Mouse (Mus musculus): ENCODE data around the gene Rbfox1.

Rbfox1 gene

GRCm38 (mm10) chr16:6283496-6283895 is 398.3 kb downstream of the Rbfox1 start:
- H3K36me3 ChIP-seq (ENCODE audit: control insufficient read depth, insufficient read depth, low read length, poor library complexity, severe bottlenecking), result no peaks in the 10 kb centered on the region
- DNase-seq (ENCODE audit: low read depth, low spot score), result no peak
- no peaks in the 10 kb centered on the region for H3K27me3 ChIP-seq (ENCODE audit: control insufficient read depth, insufficient read depth, low read length, poor library complexity, severe bottlenecking)

- Histone ChIP-seq H3K27me3 (ENCODE audit: control insufficient read depth, insufficient read depth, low read length, poor library complexity, severe bottlenecking) (no peaks in the 10 kb centered on the region), H3K36me3 (ENCODE audit: control insufficient read depth, insufficient read depth, low read length, poor library complexity, severe bottlenecking) (no peaks in the 10 kb centered on the region)
- no peak for DNase-seq (ENCODE audit: low read depth, low spot score)
These were observed 399.2 kb downstream of the Rbfox1 start for GRCm38 (mm10) chr16:6284317-6284716.

GRCm38 (mm10) chr16:6287699-6288098 is 402.5 kb downstream of the Rbfox1 start:
- Histone ChIP-seq H3K27me3 (ENCODE audit: control insufficient read depth, insufficient read depth, low read length, poor library complexity, severe bottlenecking) (no peaks in the 10 kb centered on the region), H3K36me3 (ENCODE audit: control insufficient read depth, insufficient read depth, low read length, poor library complexity, severe bottlenecking) (no peaks in the 10 kb centered on the region)
- no peak for DNase-seq (ENCODE audit: low read depth, low spot score)

DNA sequence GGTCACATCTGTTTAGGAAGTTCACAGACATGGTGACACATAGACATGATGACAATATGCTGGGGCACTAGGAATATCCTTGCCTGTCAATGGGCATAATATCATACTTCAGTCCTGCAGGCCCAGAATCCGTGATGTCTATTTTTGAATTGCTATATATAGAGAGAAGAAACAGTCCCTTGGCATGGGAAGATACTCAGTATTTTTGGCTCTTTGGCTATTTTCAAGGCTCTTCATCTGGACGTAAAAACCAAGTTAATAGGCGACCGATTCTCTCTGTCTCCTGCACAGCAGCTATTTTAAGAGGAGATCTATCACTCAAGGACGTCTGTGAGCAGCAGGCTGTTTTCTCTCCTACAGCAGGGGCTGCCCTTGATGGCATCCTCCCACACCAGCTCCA is 415.0 kb downstream of the Rbfox1 start:
- no peaks in the 10 kb centered on the region for H3K36me3 ChIP-seq (ENCODE audit: control insufficient read depth, insufficient read depth, low read length, poor library complexity, severe bottlenecking)
- H3K27me3 ChIP-seq (ENCODE audit: control insufficient read depth, insufficient read depth, low read length, poor library complexity, severe bottlenecking), result no peaks in the 10 kb centered on the region
- DNase-seq (ENCODE audit: low read depth, low spot score), result no peak

GRCm38 (mm10) chr16:6303082-6303481 is 417.9 kb downstream of the Rbfox1 start:
- no peak for DNase-seq (ENCODE audit: low read depth, low spot score)
- Histone ChIP-seq H3K27me3 (ENCODE audit: control insufficient read depth, insufficient read depth, low read length, poor library complexity, severe bottlenecking) (no peaks in the 10 kb centered on the region), H3K36me3 (ENCODE audit: control insufficient read depth, insufficient read depth, low read length, poor library complexity, severe bottlenecking) (no peaks in the 10 kb centered on the region)

DNA sequence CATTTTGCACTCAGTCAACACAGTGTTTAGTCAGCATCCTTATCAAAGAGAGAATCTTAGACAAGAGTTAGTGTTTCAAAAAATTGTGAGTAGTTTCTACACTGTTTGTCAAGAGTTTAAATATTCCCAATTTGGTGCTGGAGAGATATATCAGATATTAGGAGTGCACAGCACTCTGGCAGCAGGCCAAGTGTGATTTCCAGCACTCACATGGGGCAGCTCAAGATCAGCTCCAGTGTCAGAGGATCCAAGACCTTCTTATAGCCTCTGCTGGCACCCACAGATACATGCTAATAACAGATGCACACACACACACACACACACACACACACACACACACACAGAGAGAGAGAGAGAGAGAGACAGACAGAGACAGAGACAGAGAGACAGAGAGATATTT is 424.8 kb downstream of the Rbfox1 start:
- Histone ChIP-seq H3K36me3 (ENCODE audit: control insufficient read depth, insufficient read depth, low read length, poor library complexity, severe bottlenecking) (no peaks in the 10 kb centered on the region), H3K27me3 (ENCODE audit: control insufficient read depth, insufficient read depth, low read length, poor library complexity, severe bottlenecking) (no peaks in the 10 kb centered on the region)
- no peak for DNase-seq (ENCODE audit: low read depth, low spot score)

GRCm38 (mm10) chr16:6310744-6311678 is 425.9 kb downstream of the Rbfox1 start:
- Histone ChIP-seq H3K36me3 (ENCODE audit: control insufficient read depth, insufficient read depth, low read length, poor library complexity, severe bottlenecking) (no peaks in the 10 kb centered on the region), H3K27me3 (ENCODE audit: control insufficient read depth, insufficient read depth, low read length, poor library complexity, severe bottlenecking) (no peaks in the 10 kb centered on the region)
- DNase-seq (ENCODE audit: low read depth, low spot score), result no peak

DNA sequence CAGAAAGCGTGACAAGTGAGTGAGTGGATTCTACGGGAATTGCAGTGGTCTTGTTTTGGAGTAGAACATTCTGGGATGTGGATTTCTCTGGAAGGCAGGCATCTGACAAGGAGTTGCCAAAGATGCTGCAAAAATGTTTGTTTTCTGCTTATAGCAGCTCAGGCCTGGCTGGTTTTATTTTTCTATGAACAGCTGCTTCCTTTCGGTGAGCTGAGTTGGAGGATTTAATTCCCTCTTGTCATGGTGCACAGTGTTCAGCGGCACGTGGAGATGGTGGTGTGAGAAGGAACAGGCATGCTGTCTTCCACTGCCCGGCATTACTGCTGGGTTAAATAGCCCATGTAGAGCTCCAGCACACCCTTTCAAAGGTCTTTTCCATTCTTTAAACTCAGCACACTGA is 428.5 kb downstream of the Rbfox1 start:
- Histone ChIP-seq H3K36me3 (ENCODE audit: control insufficient read depth, insufficient read depth, low read length, poor library complexity, severe bottlenecking) (no peaks in the 10 kb centered on the region), H3K27me3 (ENCODE audit: control insufficient read depth, insufficient read depth, low read length, poor library complexity, severe bottlenecking) (no peaks in the 10 kb centered on the region)
- no peak for DNase-seq (ENCODE audit: low read depth, low spot score)

- Histone ChIP-seq H3K36me3 (ENCODE audit: control insufficient read depth, insufficient read depth, low read length, poor library complexity, severe bottlenecking) (no peaks in the 10 kb centered on the region), H3K27me3 (ENCODE audit: control insufficient read depth, insufficient read depth, low read length, poor library complexity, severe bottlenecking) (no peaks in the 10 kb centered on the region)
- no peak for DNase-seq (ENCODE audit: low read depth, low spot score)
These were observed 439.7 kb downstream of the Rbfox1 start for GRCm38 (mm10) chr16:6324832-6325231.

GRCm38 (mm10) chr16:6331400-6331939 is 446.3 kb downstream of the Rbfox1 start:
- H3K27me3 ChIP-seq (ENCODE audit: control insufficient read depth, insufficient read depth, low read length, poor library complexity, severe bottlenecking), result no peaks in the 10 kb centered on the region; the same call in 1 of the 2 replicates
- no peak for DNase-seq (ENCODE audit: low read depth, low spot score)
- H3K36me3 ChIP-seq (ENCODE audit: control insufficient read depth, insufficient read depth, low read length, poor library complexity, severe bottlenecking), result no peaks in the 10 kb centered on the region

DNA sequence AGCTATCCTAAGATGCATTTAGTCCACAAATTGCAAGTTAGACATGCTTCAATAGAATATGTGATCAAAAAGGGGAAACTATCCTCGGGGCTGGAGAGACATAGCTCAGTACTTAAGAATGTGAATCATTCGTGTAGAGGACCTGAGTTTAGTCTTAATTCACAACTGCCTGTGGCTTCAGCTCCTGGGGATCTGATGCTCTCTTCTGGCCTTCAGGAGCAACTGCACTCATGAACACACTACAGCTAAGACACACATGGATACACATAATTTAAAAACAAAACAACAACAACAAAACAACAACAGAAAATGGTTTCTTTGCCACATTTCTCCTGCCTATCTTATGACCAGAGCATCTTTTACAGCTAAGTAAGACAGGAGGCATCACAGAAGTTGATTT is 448.1 kb downstream of the Rbfox1 start:
- DNase-seq (ENCODE audit: low read depth, low spot score), result no peak
- Histone ChIP-seq H3K36me3 (ENCODE audit: control insufficient read depth, insufficient read depth, low read length, poor library complexity, severe bottlenecking) (no peaks in the 10 kb centered on the region), H3K27me3 (ENCODE audit: control insufficient read depth, insufficient read depth, low read length, poor library complexity, severe bottlenecking) (no peaks in the 10 kb centered on the region; the same call in 1 of the 2 replicates)

- Histone ChIP-seq H3K27me3 (ENCODE audit: control insufficient read depth, insufficient read depth, low read length, poor library complexity, severe bottlenecking) (no peaks in the 10 kb centered on the region), H3K36me3 (ENCODE audit: control insufficient read depth, insufficient read depth, low read length, poor library complexity, severe bottlenecking) (no peaks in the 10 kb centered on the region)
- DNase-seq (ENCODE audit: low read depth, low spot score), result no peak
These were observed 462.9 kb downstream of the Rbfox1 start for GRCm38 (mm10) chr16:6348103-6348502.

DNA sequence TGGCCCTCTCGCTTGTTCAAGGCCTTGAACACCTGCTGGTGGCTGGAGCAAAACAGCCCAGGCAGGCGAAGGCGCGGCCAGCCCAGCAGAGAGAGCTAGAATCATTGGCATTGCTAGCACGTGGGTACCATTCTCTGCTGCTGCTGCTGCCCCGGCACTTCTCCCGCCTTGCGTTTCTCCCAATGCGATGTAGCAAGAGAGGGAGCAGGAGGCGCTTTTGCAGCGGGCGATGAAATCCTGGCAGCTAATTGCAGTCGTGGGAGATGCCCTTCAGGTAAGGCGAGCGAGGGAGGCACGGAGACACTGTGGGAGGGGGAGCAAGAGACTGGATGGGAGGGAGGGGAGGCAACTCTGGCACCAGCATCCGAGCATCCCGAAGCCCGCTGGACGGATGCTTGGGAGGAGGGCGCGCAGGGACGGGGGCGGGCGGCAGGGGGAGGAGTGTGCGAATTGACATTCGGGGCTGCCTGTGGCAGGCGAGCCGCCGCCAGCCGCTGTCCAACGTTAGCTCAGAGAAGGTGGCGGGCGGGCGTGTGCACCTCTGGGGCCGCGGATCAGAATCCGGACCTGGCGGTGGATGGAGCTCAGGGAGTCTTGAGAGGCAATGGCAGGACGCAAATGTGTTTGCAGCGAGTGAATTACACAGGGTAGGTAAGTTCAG is 463.6 kb downstream of the Rbfox1 start:
- no peak for DNase-seq (ENCODE audit: low read depth, low spot score)
- no peaks in the 10 kb centered on the region for H3K36me3 ChIP-seq (ENCODE audit: control insufficient read depth, insufficient read depth, low read length, poor library complexity, severe bottlenecking)
- no peaks in the 10 kb centered on the region for H3K27me3 ChIP-seq (ENCODE audit: control insufficient read depth, insufficient read depth, low read length, poor library complexity, severe bottlenecking)

DNA sequence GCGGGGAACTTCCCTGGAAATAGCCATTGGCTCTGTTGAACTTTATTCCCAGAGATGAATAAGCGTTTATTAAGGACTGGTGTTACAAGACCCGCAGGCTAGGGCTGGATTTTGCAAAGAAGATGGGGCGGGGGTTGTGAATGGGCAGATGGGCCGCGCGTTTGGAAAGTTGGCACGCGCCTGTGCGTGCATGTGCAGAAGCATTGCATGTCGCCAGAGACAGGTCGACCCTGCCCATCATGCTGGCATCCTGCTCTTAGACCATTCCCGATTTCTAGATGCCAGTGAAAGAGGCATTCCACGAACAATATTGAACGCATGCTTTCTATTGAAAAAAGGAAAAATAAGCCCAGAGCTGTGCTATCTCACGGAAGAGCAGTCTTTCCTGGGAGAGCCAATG is 464.2 kb downstream of the Rbfox1 start:
- Histone ChIP-seq H3K36me3 (ENCODE audit: control insufficient read depth, insufficient read depth, low read length, poor library complexity, severe bottlenecking) (no peaks in the 10 kb centered on the region), H3K27me3 (ENCODE audit: control insufficient read depth, insufficient read depth, low read length, poor library complexity, severe bottlenecking) (no peaks in the 10 kb centered on the region)
- DNase-seq (ENCODE audit: low read depth, low spot score), result no peak

GRCm38 (mm10) chr16:6350256-6350655 is 465.1 kb downstream of the Rbfox1 start:
- H3K36me3 ChIP-seq (ENCODE audit: control insufficient read depth, insufficient read depth, low read length, poor library complexity, severe bottlenecking), result no peaks in the 10 kb centered on the region
- no peaks in the 10 kb centered on the region for H3K27me3 ChIP-seq (ENCODE audit: control insufficient read depth, insufficient read depth, low read length, poor library complexity, severe bottlenecking)
- no peak for DNase-seq (ENCODE audit: low read depth, low spot score)

Measured in splenic B cell, adult 2 months (primary cell).